Mouse (Mus musculus): ENCODE results near the gene Hccs. TPM values are rescaled to one million over a fixed set of nuclear protein-coding genes. Genes with fewer than 3 reads are reported as not detected.

The Hccs gene
- total and polyA plus RNA-seq, 3 experiments: 21.7 to 87.8 (median 40.0) TPM

GRCm38 (mm10) chrX:169338213-169338612 is 18.0 kb upstream of the Hccs start:
- Histone ChIP-seq H3K4me1 (ENCODE audit: control insufficient read depth in 1 of 2, insufficient read depth in 2 of 2) (no peaks in the 10 kb centered on the region), H3K27ac (ENCODE audit: insufficient read depth, low read depth) (no peak overlapping the region), H3K4me3 (replicated peaks in 1 of 3; ENCODE audit: low read depth in 2 of 3, low read length in 2 of 3, poor library complexity in 1 of 3) (no peak overlapping the region), H3K9ac (ENCODE audit: insufficient read depth, low read depth) (no peak overlapping the region), H3K9me3 (replicated peaks; ENCODE audit: low read length) (no peaks in the 10 kb centered on the region), H3K27me3 (replicated peaks) (no peaks in the 10 kb centered on the region), H3K79me2 (replicated peaks; ENCODE audit: control insufficient read depth, extremely low read depth, insufficient read depth, poor library complexity, severe bottlenecking) (no peaks in the 10 kb centered on the region), H3K4me2 (ENCODE audit: insufficient read depth, low read depth, poor library complexity, severe bottlenecking) (no peak overlapping the region), H3K36me3 (replicated peaks in 1 of 2; ENCODE audit: control insufficient read depth in 1 of 2, insufficient read depth in 1 of 2, low read length in 1 of 2) (no peaks in the 10 kb centered on the region)
- in situ Hi-C loops (cut with MboI; ENCODE audit: low pct_ligation_motif_present, low pct_unique_long_range_greater_than_20kb, low sequenced_read_pairs) (no loop called here), dilution Hi-C loops (cut with MboI; ENCODE audit: extremely low pct_ligation_motif_present, extremely low pct_unique_long_range_greater_than_20kb, low sequenced_read_pairs) (no loop called here)
- TF ChIP-seq ZNF384 (IDR thresholded peaks at IDR 0.05; ENCODE audit: low read depth, low read length) (peak; percentile 15; the same call in 1 of the 2 replicates), CHD2 (IDR thresholded peaks at IDR 0.05; ENCODE audit: low read length) (no peak), ZKSCAN1 (IDR thresholded peaks at IDR 0.05; ENCODE audit: borderline replicate concordance, low read depth, low read length) (no peak)
- DNase-seq (ENCODE audit: extremely low read depth): no peak

- Histone ChIP-seq H3K27ac (ENCODE audit: insufficient read depth, low read depth) (no peak overlapping the region), H3K4me1 (ENCODE audit: control insufficient read depth in 1 of 2, insufficient read depth in 2 of 2) (no peaks in the 10 kb centered on the region; a peak in 1 of 4 replicates), H3K4me2 (ENCODE audit: insufficient read depth, low read depth, poor library complexity, severe bottlenecking) (no peak overlapping the region), H3K9me3 (replicated peaks; ENCODE audit: low read length) (no peaks in the 10 kb centered on the region), H3K36me3 (replicated peaks in 1 of 2; ENCODE audit: control insufficient read depth in 1 of 2, insufficient read depth in 1 of 2, low read length in 1 of 2) (no peaks in the 10 kb centered on the region), H3K9ac (ENCODE audit: insufficient read depth, low read depth) (no peak overlapping the region), H3K79me2 (replicated peaks; ENCODE audit: control insufficient read depth, extremely low read depth, insufficient read depth, poor library complexity, severe bottlenecking) (no peaks in the 10 kb centered on the region), H3K27me3 (replicated peaks) (no peaks in the 10 kb centered on the region), H3K4me3 (replicated peaks in 1 of 3; ENCODE audit: low read depth in 2 of 3, low read length in 2 of 3, poor library complexity in 1 of 3) (no peak overlapping the region)
- in situ Hi-C loops (cut with MboI; ENCODE audit: low pct_ligation_motif_present, low pct_unique_long_range_greater_than_20kb, low sequenced_read_pairs) (no loop called here), dilution Hi-C loops (cut with MboI; ENCODE audit: extremely low pct_ligation_motif_present, extremely low pct_unique_long_range_greater_than_20kb, low sequenced_read_pairs) (no loop called here)
- no peak for TF ChIP-seq MYC (IDR thresholded peaks at IDR 0.05; ENCODE audit: low read depth, low read length)
- no peak for TF ChIP-seq NELFE (IDR thresholded peaks at IDR 0.05; ENCODE audit: low read depth, low read length)
- TF ChIP-seq TBP (conservative IDR thresholded peaks at IDR 0.05; ENCODE audit: low read depth, low read length): no peak
- TF ChIP-seq MXI1 (IDR thresholded peaks at IDR 0.05; ENCODE audit: low read depth, low read length): no peak
- no peak for TF ChIP-seq MEF2A (IDR thresholded peaks at IDR 0.05; ENCODE audit: borderline replicate concordance, low read depth, low read length)
- no peak for TF ChIP-seq KAT2A (IDR thresholded peaks at IDR 0.05; ENCODE audit: insufficient replicate concordance, low read length)
- no peak for TF ChIP-seq CHD1 (IDR thresholded peaks at IDR 0.05; ENCODE audit: low read depth, low read length)
- no peak for TF ChIP-seq MAX (IDR thresholded peaks at IDR 0.05; ENCODE audit: low read length)
- no peak for TF ChIP-seq RAD21 (IDR thresholded peaks at IDR 0.05; ENCODE audit: low read depth, low read length)
- TF ChIP-seq BHLHE40 (IDR thresholded peaks at IDR 0.05; ENCODE audit: low read depth, low read length): no peak
- no peak for TF ChIP-seq IRF4 (IDR thresholded peaks at IDR 0.05; ENCODE audit: low read depth, low read length)
- no peak for TF ChIP-seq ZNF384 (IDR thresholded peaks at IDR 0.05; ENCODE audit: low read depth, low read length)
- no peak for TF ChIP-seq GABPA (IDR thresholded peaks at IDR 0.05; ENCODE audit: insufficient replicate concordance, low read depth, low read length)
- no peak for TF ChIP-seq JUN (IDR thresholded peaks at IDR 0.05; ENCODE audit: insufficient read depth, low read depth, low read length)
- TF ChIP-seq UBTF (IDR thresholded peaks at IDR 0.05; ENCODE audit: low read depth, low read length): no peak
- no peak for TF ChIP-seq CHD2 (IDR thresholded peaks at IDR 0.05; ENCODE audit: low read length)
- TF ChIP-seq NRF1 (IDR thresholded peaks at IDR 0.05; ENCODE audit: low read depth, low read length): no peak
- TF ChIP-seq RCOR1 (conservative IDR thresholded peaks at IDR 0.05; ENCODE audit: low read depth, low read length): no peak
- no peak for TF ChIP-seq MAFK (IDR thresholded peaks at IDR 0.05; ENCODE audit: insufficient replicate concordance, low read length)
- no peak for DNase-seq (ENCODE audit: extremely low read depth)
Observed at GRCm38 (mm10) chrX:169337559-169337958, 17.4 kb upstream of the Hccs start.
